Mouse (Mus musculus): ENCODE data around the gene Cdk17. TPM values are rescaled to one million over a fixed set of nuclear protein-coding genes. Genes with fewer than 3 reads are reported as not detected.
"Not testable (repeated sequence)": the region's sequence is repeated elsewhere in the genome, so short reads cannot be mapped to it uniquely, and the experiment has no call there.

The Cdk17 gene
- polyA plus RNA-seq, 1 experiment from 2014 or later, result 8.7 TPM

DNA sequence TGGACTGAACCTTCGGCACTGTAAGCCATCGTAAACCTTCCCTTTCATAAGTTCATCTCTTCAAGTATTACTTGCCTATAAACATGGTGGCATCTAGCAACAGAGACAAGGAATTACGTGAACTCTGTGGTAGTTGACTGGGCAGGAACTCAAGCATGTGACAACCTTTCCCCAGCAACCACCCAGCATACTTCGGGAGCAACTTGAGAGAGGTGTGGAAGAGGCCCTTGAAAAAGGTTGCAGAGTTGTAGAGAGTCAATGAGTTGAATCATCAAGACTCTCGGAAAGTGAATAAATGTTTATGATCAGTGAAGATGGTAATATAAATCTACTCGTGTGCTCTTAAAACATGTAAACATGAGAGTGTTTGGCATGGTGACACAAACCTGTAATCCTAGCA is 13.0 kb upstream of the Cdk17 start:
- no peak overlapping the region for H3K9ac ChIP-seq (ENCODE audit: low read depth, low read length)
- H3K36me3 ChIP-seq (ENCODE audit: control insufficient read depth, insufficient read depth), result no peaks in the 10 kb centered on the region
- no peak overlapping the region for H3K4me2 ChIP-seq (ENCODE audit: low read depth, low read length)
- no peak for ATAC-seq (ENCODE audit: low read depth)
- no peak overlapping the region for H3K27ac ChIP-seq (ENCODE audit: low read length)
- H3K4me1 ChIP-seq (ENCODE audit: control insufficient read depth, low read depth, low read length), result peaks cover 23% of the 10 kb centered on the region
- no peak overlapping the region for H3K4me3 ChIP-seq (ENCODE audit: low read depth, low read length)
- no peaks in the 10 kb centered on the region for H3K9me3 ChIP-seq (replicated peaks; ENCODE audit: control insufficient read depth, low read length)
- H3K27me3 ChIP-seq (ENCODE audit: control insufficient read depth, insufficient read depth, low read depth, low read length), result no peaks in the 10 kb centered on the region
- WGBS (ENCODE audit: insufficient replicate concordance), result 88% methylated on average over 6 of the region's 6 CpGs

DNA sequence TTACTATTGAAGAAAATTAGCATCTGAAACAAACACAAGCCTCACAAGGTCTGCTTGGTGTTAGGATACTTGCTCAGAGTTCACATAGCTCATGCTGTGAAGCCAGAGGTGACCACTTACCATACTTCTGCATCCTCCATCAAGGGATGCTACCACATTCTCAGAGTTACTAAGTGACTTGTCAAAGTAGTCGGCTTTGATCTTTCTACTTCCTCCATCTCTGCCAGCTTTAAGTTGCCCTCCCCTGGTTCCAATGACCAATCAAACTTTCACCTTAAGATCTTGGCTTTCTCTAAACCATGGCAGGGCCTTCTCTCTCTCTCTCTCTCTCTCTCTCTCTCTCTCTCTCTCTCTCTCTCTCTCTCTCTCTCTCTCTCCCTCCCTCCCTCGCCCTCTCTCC is 11.1 kb upstream of the Cdk17 start:
- H3K4me3 ChIP-seq (ENCODE audit: low read depth, low read length), result no peak overlapping the region
- 30% methylated on average over 1 of the region's 2 CpGs for WGBS (ENCODE audit: insufficient replicate concordance)

DNA sequence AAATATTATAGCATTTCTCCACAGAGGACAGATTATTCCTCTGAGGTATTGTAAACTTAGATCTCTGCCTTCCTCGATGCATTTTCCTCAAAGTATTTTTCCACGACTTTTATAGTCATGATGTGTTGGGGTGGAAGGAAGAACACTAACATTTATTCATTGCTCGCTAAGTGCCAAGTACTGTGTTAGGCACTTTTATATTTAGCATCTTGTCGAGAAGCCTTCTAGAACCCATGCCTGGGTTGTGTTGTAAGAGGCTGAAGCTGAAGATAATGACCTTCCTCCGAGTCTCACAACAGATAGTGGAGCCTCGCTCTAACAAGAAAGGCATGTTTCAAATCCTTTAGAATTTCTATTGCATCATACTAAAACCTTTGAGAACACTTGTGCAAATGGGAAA is 8.9 kb upstream of the Cdk17 start:
- Histone ChIP-seq H3K36me3 (ENCODE audit: control insufficient read depth, insufficient read depth) (no peaks in the 10 kb centered on the region), H3K4me1 (ENCODE audit: control insufficient read depth, low read depth, low read length) (peaks cover 5% of the 10 kb centered on the region), H3K27ac (ENCODE audit: low read length) (no peak overlapping the region), H3K9me3 (replicated peaks; ENCODE audit: control insufficient read depth, low read length) (no peaks in the 10 kb centered on the region), H3K4me2 (ENCODE audit: low read depth, low read length) (no peak overlapping the region), H3K4me3 (ENCODE audit: low read depth, low read length) (no peak overlapping the region), H3K27me3 (ENCODE audit: control insufficient read depth, insufficient read depth, low read depth, low read length) (no peaks in the 10 kb centered on the region), H3K9ac (ENCODE audit: low read depth, low read length) (no peak overlapping the region)
- no peak for ATAC-seq (ENCODE audit: low read depth)
- WGBS (ENCODE audit: insufficient replicate concordance), result 31% methylated on average over 6 of the region's 6 CpGs

More for the DNA sequence above, 11.1 kb upstream of the Cdk17 start:
- no peak overlapping the region for H3K27ac ChIP-seq (ENCODE audit: low read length)
- H3K9ac ChIP-seq (ENCODE audit: low read depth, low read length), result no peak overlapping the region
- no peak overlapping the region for H3K4me2 ChIP-seq (ENCODE audit: low read depth, low read length)
- ATAC-seq (ENCODE audit: low read depth), result no peak
- H3K4me1 ChIP-seq (ENCODE audit: control insufficient read depth, low read depth, low read length), result peaks cover 13% of the 10 kb centered on the region
- H3K27me3 ChIP-seq (ENCODE audit: control insufficient read depth, insufficient read depth, low read depth, low read length), result no peaks in the 10 kb centered on the region
- no peaks in the 10 kb centered on the region for H3K9me3 ChIP-seq (replicated peaks; ENCODE audit: control insufficient read depth, low read length)
- H3K36me3 ChIP-seq (ENCODE audit: control insufficient read depth, insufficient read depth), result no peaks in the 10 kb centered on the region

DNA sequence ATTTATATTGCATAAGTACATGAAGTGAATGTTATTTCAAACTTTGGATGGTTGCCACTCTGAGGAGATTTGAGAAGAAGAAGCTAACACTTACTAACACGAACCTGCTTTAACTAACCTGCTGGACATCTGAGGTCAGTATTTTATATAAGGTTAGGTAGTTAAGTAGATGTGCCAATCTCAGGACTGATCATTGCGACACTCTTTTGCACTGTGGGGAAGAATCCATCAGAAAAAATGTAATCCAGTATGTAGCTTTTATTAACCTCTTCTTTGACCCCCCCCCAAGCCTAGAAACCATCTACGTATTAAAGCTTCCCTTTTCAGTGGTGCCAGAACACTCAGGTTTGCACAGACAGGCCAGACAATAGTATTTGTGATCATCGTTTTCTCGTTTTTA is 8.0 kb upstream of the Cdk17 start:
- 74% methylated on average over 5 of the region's 5 CpGs for WGBS (ENCODE audit: insufficient replicate concordance)
- Histone ChIP-seq H3K9ac (ENCODE audit: low read depth, low read length) (no peak overlapping the region), H3K27me3 (ENCODE audit: control insufficient read depth, insufficient read depth, low read depth, low read length) (no peaks in the 10 kb centered on the region), H3K9me3 (replicated peaks; ENCODE audit: control insufficient read depth, low read length) (no peaks in the 10 kb centered on the region), H3K4me3 (ENCODE audit: low read depth, low read length) (no peak overlapping the region), H3K4me1 (ENCODE audit: control insufficient read depth, low read depth, low read length) (peaks cover 7% of the 10 kb centered on the region), H3K4me2 (ENCODE audit: low read depth, low read length) (no peak overlapping the region), H3K36me3 (ENCODE audit: control insufficient read depth, insufficient read depth) (no peaks in the 10 kb centered on the region), H3K27ac (ENCODE audit: low read length) (no peak overlapping the region)
- ATAC-seq (ENCODE audit: low read depth), result no peak

DNA sequence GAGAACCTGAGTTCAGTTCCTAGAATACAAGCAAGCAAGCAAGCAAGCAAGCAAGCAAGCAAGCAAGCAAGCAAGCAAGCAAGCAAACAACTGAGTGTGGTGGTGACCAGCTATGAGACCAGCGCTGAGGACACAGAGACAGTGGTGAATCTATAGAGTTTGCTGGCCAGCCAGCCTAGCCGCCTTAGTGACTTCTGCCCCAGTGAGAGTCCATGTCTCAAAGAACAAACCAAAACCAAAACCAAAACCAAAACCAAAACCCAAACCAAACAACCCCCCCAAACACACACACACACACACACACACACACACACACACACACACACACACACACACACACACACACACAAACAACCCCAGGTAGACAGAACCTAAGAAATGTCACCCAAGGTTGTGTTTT is 7.3 kb upstream of the Cdk17 start:
- WGBS (ENCODE audit: insufficient replicate concordance), result 94% methylated on average over 2 of the region's 2 CpGs
- H3K4me2 ChIP-seq (ENCODE audit: low read depth, low read length); H3K9ac ChIP-seq (ENCODE audit: low read depth, low read length); H3K9me3 ChIP-seq (replicated peaks; ENCODE audit: control insufficient read depth, low read length); H3K4me1 ChIP-seq (ENCODE audit: control insufficient read depth, low read depth, low read length); H3K27ac ChIP-seq (ENCODE audit: low read length); H3K36me3 ChIP-seq (ENCODE audit: control insufficient read depth, insufficient read depth); ATAC-seq (ENCODE audit: low read depth); H3K4me3 ChIP-seq (ENCODE audit: low read depth, low read length); H3K27me3 ChIP-seq (ENCODE audit: control insufficient read depth, insufficient read depth, low read depth, low read length): not testable (repeated sequence)

DNA sequence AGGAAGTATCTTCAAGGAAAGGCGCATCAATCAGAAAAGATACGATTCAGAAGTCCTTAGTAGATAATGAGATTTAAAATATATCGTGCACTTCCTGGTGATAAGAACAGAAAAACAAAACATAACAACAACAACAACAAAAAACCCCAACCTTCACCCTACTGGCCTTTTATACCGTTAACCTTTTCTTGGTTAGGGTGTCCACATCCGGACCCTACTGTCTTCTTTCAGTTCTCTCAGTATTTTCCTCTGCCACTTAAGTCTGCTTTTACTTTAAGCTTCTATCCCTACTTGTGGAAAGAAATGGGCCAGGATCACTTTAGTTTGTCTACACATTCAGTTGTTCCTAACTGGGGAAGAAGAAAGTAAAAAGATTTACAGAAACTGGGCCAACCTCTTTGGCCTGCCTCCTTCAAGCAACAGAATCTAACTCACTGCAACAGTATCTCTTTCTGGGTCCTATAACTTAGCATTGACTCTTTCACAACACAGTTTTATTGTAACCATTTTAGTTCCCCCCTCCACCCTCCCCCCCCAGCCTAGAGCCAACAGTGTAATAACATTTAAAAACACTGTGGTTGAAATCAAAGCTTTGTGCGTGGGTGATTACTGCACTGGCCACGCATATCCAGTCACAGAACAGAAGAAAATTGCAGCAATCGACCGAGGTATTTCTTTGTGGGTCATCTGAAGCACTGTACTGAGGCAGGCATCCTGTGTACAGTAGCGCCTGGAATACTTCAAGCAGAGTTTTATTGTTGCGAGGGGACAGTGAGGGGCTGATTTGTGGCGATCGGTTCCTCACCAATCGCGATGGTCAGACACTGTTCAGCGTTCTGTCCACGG is 801 bp upstream of the Cdk17 start:
- peak overlapping the region; percentile 82 for H3K4me2 ChIP-seq (ENCODE audit: low read depth, low read length)
- peak overlapping the region; percentile 74 for H3K27ac ChIP-seq (ENCODE audit: low read length)
- peak overlapping the region; percentile 63 for H3K9ac ChIP-seq (ENCODE audit: low read depth, low read length)
- no peaks in the 10 kb centered on the region for H3K9me3 ChIP-seq (replicated peaks; ENCODE audit: control insufficient read depth, low read length)
- peaks cover 21% of the 10 kb centered on the region for H3K4me1 ChIP-seq (ENCODE audit: control insufficient read depth, low read depth, low read length)
- no peaks in the 10 kb centered on the region for H3K27me3 ChIP-seq (ENCODE audit: control insufficient read depth, insufficient read depth, low read depth, low read length)
- WGBS (ENCODE audit: insufficient replicate concordance), result 10% methylated on average over 17 of the region's 17 CpGs
- peak overlapping the region; percentile 100 for H3K4me3 ChIP-seq (ENCODE audit: low read depth, low read length)
- H3K36me3 ChIP-seq (ENCODE audit: control insufficient read depth, insufficient read depth), result no peaks in the 10 kb centered on the region
- ATAC-seq (ENCODE audit: low read depth), result peak; percentile 36

DNA sequence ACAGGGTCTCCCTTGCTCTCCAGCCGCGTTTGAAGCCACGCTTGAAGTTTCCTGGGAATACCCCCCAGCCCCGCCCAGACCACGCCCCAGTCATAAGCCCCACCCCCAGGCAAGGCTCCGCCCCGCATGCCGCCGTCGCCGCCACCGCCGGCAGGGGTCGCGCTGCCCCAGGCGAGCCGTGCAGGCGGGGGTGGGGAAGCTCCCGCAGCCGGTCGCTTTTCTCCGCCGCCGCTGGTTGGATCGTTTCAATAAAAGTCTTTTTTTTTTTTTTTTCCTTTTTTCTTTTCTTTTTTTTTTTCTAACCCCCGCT is 223 bp upstream of the Cdk17 start:
- Histone ChIP-seq H3K4me3 (ENCODE audit: low read depth, low read length) (peak overlapping the region; percentile 100), H3K4me2 (ENCODE audit: low read depth, low read length) (peak overlapping the region; percentile 82), H3K9me3 (replicated peaks; ENCODE audit: control insufficient read depth, low read length) (no peaks in the 10 kb centered on the region), H3K36me3 (ENCODE audit: control insufficient read depth, insufficient read depth) (no peaks in the 10 kb centered on the region), H3K27ac (ENCODE audit: low read length) (peak overlapping the region; percentile 94), H3K4me1 (ENCODE audit: control insufficient read depth, low read depth, low read length) (peaks cover 27% of the 10 kb centered on the region), H3K27me3 (ENCODE audit: control insufficient read depth, insufficient read depth, low read depth, low read length) (no peaks in the 10 kb centered on the region), H3K9ac (ENCODE audit: low read depth, low read length) (peak overlapping the region; percentile 88)
- under 1% methylated on average over 26 of the region's 26 CpGs for WGBS (ENCODE audit: insufficient replicate concordance)
- peak; percentile 83 for ATAC-seq (ENCODE audit: low read depth)

DNA sequence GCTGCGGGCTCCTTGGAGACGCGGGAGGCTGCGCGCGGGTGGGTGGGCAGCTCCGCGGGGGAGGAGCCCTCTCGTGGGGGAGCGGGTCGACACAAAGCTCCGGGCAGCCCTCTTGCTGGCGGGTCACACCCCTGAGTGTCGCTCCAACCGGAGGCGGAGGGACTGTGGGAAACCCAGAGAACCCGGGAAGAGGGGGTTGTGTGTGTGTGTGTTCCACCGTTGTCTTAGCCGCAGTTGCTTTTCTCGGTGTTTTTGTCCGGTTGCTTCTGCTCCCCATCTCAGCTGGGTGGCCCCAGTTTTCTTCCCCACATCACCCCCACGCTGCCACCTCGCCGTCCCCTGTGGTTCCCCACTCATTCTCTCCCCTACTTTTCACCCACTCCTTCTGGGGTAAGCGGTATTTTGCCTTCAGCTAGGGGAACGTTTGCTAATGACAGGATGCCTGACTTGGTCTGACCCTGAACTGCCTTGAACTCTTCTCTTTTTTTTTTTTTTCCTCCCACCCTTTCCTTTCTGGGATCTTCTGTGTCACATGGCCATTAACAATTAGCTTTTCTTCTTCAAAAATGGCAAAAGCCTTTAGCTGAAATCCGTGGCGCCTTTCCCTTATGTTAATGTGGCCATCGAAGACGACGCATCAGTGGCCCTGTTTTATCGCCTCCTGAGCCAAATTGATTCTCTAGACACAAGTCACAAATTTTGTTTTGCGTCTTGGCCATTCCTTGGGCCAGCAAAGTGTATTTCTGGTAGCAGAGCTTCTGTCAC is 1.0 kb downstream of the Cdk17 start:
- Histone ChIP-seq H3K4me2 (ENCODE audit: low read depth, low read length) (peak overlapping the region; percentile 73), H3K27ac (ENCODE audit: low read length) (peak overlapping the region; percentile 94), H3K27me3 (ENCODE audit: control insufficient read depth, insufficient read depth, low read depth, low read length) (no peaks in the 10 kb centered on the region), H3K4me1 (ENCODE audit: control insufficient read depth, low read depth, low read length) (peaks cover 39% of the 10 kb centered on the region), H3K9ac (ENCODE audit: low read depth, low read length) (peak overlapping the region; percentile 88), H3K36me3 (ENCODE audit: control insufficient read depth, insufficient read depth) (no peaks in the 10 kb centered on the region), H3K9me3 (replicated peaks; ENCODE audit: control insufficient read depth, low read length) (no peaks in the 10 kb centered on the region), H3K4me3 (ENCODE audit: low read depth, low read length) (peak overlapping the region; percentile 100)
- under 1% methylated on average over 27 of the region's 33 CpGs for WGBS (ENCODE audit: insufficient replicate concordance)
- ATAC-seq (ENCODE audit: low read depth), result peak; percentile 43

Measured in liver, embryonic 16.5 days (tissue).